Mouse (Mus musculus) small intestine, adult 2 months (tissue): ENCODE measurements around the gene Zfp408. TPM values are rescaled to one million over a fixed set of nuclear protein-coding genes. Genes with fewer than 3 reads are reported as not detected.

Experiments used
- H3K27ac ChIP-seq: fragments of 200-500 bp; 2 replicates; pipeline ENCODE4 v1.5.1; 2012; ENCODE audit warnings: low read depth, low read length, control low read depth, inconsistent platforms; ENCODE audit not compliant: insufficient read depth
- H3K27me3 ChIP-seq: fragments of 200-500 bp; 2 replicates; pipeline ENCODE4 v1.6.1; 2012; ENCODE audit warnings: mild to moderate bottlenecking, moderate library complexity, low read length, inconsistent platforms; ENCODE audit not compliant: control insufficient read depth, insufficient read depth
- H3K36me3 ChIP-seq: fragments of 200-500 bp; 2 replicates; pipeline ENCODE4 v1.6.1; 2012; ENCODE audit warnings: mild to moderate bottlenecking, low read length, control low read depth, inconsistent platforms; ENCODE audit not compliant: control insufficient read depth, insufficient read depth
- H3K4me1 ChIP-seq: fragments of 200-500 bp; 2 replicates; pipeline ENCODE4 v1.6.1; 2012; ENCODE audit warnings: low read length, inconsistent platforms, mixed read lengths; ENCODE audit not compliant: control insufficient read depth, insufficient read depth, insufficient read length
- H3K4me3 ChIP-seq: fragments of 200-500 bp; 2 replicates; pipeline ENCODE4 v1.5.1; 2012; ENCODE audit warnings: low read depth, mild to moderate bottlenecking, control low read depth, inconsistent platforms, low read length, moderate library complexity
- CTCF ChIP-seq: fragments of 200-500 bp; IDR thresholded peaks from 2 replicates; pipeline ENCODE4 v1.5.1; 2012; ENCODE audit warnings: low read depth, mild to moderate bottlenecking, control low read depth, inconsistent platforms, low read length, moderate library complexity, mixed read lengths; ENCODE audit not compliant: insufficient replicate concordance, insufficient read length; ENCODE audit errors: extremely low read depth
- POLR2A ChIP-seq: fragments of 200-500 bp; IDR thresholded peaks from 2 replicates; pipeline ENCODE4 v1.6.1; 2012; ENCODE audit warnings: low read depth, mild to moderate bottlenecking, control low read depth, inconsistent platforms, low read length, moderate library complexity
- WGBS: fragments of 180-500 bp; shearing (Covaris S2); methylation state at CpG from one replicate; pipeline ENCODE4 v1.1.7; 2018; 5-methylcytosine and 5-hydroxymethylcytosine counted together
- polyA plus RNA-seq: library from polyadenylated mRNA; depleted of rRNA; stranded (reverse); fragments of >200 nt; gene quantifications from 2 replicates; pipeline ENCODE4 v1.2.3, GENCODE M21; 2012

Gene Zfp408
- polyA plus RNA-seq, 1 experiment, result 11.0 TPM

DNA sequence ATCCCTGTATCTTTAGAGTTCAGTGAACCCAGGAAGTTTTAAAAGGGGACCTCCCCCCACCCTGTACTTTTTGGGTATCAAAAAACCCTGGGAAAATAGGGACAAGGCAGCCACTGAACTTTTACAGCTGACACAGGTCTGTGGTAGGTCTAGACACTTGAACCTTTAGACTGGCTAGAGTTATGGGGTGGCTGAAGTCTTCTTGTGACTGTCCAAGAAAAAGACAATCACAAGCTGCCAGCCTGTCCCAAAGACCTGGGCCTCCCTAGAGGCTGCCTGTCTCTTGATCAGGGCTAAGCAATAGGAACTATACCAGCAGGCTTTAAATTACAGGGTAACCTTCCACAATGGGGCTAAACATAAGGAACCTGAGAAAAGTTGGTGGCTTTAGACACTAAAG is 27.4 kb upstream of the Zfp408 start:
- Histone ChIP-seq H3K27ac (no peak overlapping the region), H3K4me1 (no peaks in the 10 kb centered on the region; the same call in 1 of the 2 replicates), H3K36me3 (peaks cover 76% of the 10 kb centered on the region), H3K27me3 (no peaks in the 10 kb centered on the region), H3K4me3 (no peak overlapping the region)
- TF ChIP-seq POLR2A, result no peak
- TF ChIP-seq CTCF, result no peak

DNA sequence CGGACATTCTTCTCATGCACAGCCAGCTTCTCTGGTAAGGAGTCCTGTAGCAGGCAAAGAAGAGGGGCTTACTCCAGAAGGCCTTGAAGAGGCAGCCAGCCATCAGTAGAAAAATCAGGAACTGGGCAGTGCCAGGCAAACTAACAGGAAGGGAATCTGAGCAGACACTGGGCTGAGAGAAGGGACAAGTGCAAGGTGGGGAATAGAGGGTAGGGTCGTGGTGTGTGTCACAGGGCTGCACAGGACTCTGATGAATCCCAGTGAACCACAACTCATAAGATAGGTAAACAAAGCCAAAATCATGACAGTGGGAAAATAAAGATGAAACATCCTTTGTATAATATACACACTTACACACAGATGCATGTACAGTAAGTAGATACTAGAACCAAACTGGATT is 26.8 kb upstream of the Zfp408 start:
- WGBS, result 73% methylated on average over 2 of the region's 2 CpGs
- Histone ChIP-seq H3K36me3 (peaks cover 76% of the 10 kb centered on the region), H3K27me3 (no peaks in the 10 kb centered on the region), H3K27ac (no peak overlapping the region), H3K4me1 (no peaks in the 10 kb centered on the region; the same call in 1 of the 2 replicates), H3K4me3 (no peak overlapping the region)
- TF ChIP-seq POLR2A (no peak), CTCF (no peak)

DNA sequence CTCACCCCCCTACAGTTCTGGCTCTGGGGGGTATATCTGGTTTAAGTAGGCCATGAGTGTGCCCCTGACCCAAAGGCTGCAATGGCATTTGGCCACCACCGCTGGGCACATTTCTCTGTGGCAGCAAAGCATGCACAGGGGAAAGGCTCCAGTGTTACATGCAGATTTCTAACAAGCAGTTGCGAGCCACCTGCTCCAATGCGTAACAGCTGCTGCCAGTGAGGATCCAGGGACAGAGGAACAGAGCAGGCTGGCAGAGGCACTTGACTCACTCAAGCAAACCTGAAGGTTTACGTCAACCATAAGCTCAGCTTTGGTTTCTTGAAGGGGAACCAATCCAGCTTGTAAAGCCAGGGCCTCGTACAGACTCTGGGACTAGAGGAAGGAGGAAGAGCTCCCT is 25.3 kb upstream of the Zfp408 start:
- no peak overlapping the region for H3K4me3 ChIP-seq
- H3K4me1 ChIP-seq, result peaks cover under 1% of the 10 kb centered on the region; the same call in 1 of the 2 replicates
- 91% methylated on average over 5 of the region's 5 CpGs for WGBS
- H3K36me3 ChIP-seq, result peaks cover 81% of the 10 kb centered on the region
- no peaks in the 10 kb centered on the region for H3K27me3 ChIP-seq
- no peak overlapping the region for H3K27ac ChIP-seq
- TF ChIP-seq POLR2A (no peak), CTCF (no peak)

DNA sequence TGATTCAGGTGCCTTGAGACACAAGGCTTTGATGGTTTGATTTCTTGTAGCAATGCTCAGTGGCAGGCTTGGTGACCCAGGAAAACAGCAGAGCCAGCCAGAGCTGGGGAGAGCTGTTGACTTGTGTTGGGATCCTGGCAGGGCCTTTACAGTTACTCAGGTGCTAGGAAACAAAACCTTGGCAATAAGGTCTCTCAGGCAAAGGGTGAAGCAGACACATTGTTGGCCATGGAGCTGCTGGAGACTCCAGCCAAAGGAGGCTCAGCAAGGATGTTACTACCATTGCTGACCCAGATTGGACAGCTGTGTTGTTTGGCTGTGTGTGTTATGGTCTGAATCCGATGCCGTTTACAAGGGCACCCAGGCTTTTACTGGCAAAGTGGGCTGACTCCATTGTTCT is 24.0 kb upstream of the Zfp408 start:
- TF ChIP-seq CTCF (no peak), POLR2A (no peak)
- H3K27ac ChIP-seq, result no peak overlapping the region

DNA sequence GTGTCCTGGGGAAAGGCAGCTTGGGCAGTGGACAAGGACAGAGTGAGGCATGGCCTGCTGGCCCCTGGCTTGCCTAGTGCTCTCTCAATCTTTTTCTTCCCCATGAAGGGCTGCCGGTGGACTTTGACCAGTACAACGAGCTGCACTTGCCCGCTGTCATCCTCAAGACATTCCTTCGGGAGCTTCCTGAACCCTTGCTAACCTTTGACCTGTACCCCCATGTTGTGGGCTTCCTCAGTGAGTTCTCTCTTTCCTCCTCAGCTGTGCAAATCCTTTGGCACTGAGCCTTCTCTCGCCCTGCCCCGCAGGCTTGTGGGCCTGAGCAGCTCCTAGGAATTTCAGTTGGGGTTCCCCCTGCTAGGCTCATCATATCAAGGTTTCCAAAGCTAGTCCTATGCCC is 20.4 kb upstream of the Zfp408 start:
- WGBS, result 48% methylated on average over 6 of the region's 6 CpGs
- no peak overlapping the region for H3K4me3 ChIP-seq
- TF ChIP-seq CTCF (no peak), POLR2A (no peak)
- peak overlapping the region; percentile 31; the same call in 1 of the 2 replicates for H3K27ac ChIP-seq
- no peaks in the 10 kb centered on the region for H3K27me3 ChIP-seq
- H3K4me1 ChIP-seq, result peaks cover 10% of the 10 kb centered on the region; the same call in 1 of the 2 replicates
- peaks cover 68% of the 10 kb centered on the region for H3K36me3 ChIP-seq

More for the DNA sequence above, 24.0 kb upstream of the Zfp408 start:
- Histone ChIP-seq H3K27me3 (no peaks in the 10 kb centered on the region), H3K36me3 (peaks cover 82% of the 10 kb centered on the region), H3K4me3 (no peak overlapping the region), H3K4me1 (peaks cover 3% of the 10 kb centered on the region; the same call in 1 of the 2 replicates)
- WGBS, result 83% methylated on average over 2 of the region's 2 CpGs

DNA sequence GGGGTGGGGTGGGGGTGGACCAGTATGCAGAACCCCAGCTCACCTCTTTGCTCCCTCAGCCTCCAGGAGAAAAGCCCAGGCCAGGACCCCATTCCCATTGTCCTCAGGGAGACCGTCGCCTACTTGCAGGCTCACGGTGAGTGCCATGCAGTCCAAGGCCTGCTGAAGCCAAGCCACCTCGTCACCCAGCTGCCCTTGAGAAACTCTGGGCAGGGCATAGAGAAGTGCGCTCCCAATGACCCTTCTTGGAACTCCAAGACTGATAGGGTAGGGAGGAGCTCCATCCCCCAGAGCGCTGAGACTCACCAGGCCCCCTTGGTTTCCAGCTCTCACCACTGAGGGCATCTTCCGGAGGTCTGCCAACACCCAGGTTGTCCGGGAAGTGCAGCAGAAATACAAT is 19.7 kb upstream of the Zfp408 start:
- 94% methylated on average over 8 of the region's 8 CpGs for WGBS
- TF ChIP-seq CTCF, result no peak
- no peak for TF ChIP-seq POLR2A
- no peak overlapping the region for H3K27ac ChIP-seq
- peaks cover 71% of the 10 kb centered on the region for H3K36me3 ChIP-seq
- H3K4me3 ChIP-seq, result no peak overlapping the region
- H3K4me1 ChIP-seq, result peaks cover 10% of the 10 kb centered on the region; the same call in 1 of the 2 replicates
- H3K27me3 ChIP-seq, result no peaks in the 10 kb centered on the region

DNA sequence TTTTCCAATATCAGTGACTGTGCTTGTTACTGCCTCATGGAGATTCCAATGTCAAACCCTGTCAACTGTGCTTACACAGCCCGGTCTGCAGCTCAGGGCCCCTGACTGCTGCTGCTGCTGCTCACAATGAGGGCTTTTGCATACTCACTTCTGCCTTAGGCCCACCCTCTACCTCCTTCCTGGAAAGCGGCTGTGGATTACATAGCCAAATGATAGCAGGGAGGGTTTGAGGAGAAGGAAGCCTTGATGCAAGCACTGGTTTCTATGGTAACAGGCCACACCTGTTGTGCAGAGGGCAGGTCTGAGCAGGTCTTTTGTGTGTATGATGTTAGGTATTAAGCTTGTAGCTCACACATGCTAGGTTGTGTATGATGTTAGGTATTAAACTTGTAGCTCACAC is 18.2 kb upstream of the Zfp408 start:
- no peak overlapping the region for H3K4me3 ChIP-seq
- H3K27me3 ChIP-seq, result no peaks in the 10 kb centered on the region
- no peak for TF ChIP-seq CTCF
- TF ChIP-seq POLR2A, result no peak
- peaks cover 10% of the 10 kb centered on the region; the same call in 1 of the 2 replicates for H3K4me1 ChIP-seq
- WGBS, result 61% methylated on average over 2 of the region's 2 CpGs
- H3K36me3 ChIP-seq, result peaks cover 75% of the 10 kb centered on the region
- H3K27ac ChIP-seq, result peak overlapping the region; percentile 68; the same call in 1 of the 2 replicates

DNA sequence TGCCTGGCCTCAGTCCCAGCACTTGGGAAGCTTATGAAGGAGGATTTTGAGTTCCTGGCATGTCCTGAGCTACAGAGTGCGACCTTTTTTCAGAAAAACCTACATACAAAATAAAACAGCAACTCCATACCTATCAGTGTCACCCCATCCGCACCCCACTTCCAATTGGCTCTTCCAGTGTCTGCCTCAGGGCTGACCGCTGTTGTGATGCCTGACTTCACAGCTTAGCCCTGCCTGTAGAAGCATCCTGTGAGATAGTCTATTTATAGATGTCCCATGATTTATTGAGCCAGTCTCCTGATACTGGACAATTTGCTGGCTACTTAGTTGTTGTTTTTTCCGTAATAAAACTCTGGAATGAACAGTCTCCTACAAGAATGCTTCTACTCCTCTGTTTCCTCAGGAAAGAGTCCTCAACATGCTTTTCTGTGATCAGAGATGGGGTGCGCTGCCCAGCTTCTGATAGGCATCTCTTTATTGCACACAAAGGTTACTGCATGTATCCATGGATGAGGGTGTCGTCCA is 16.9 kb upstream of the Zfp408 start:
- H3K4me1 ChIP-seq, result peaks cover 13% of the 10 kb centered on the region
- H3K27ac ChIP-seq, result peak overlapping the region; percentile 50; the same call in 1 of the 2 replicates
- no peak overlapping the region for H3K4me3 ChIP-seq
- peaks cover 77% of the 10 kb centered on the region for H3K36me3 ChIP-seq
- TF ChIP-seq CTCF (no peak), POLR2A (no peak)
- WGBS, result 80% methylated on average over 6 of the region's 6 CpGs
- H3K27me3 ChIP-seq, result no peaks in the 10 kb centered on the region
